ENCODE assay signal across 13 mouse cellular contexts in genomic region chr10:67372569-67373161, GRCm38 (mm10).
A peak's percentile ranks its signal among the peaks of the same experiment; 100 is the strongest.
DNase-seq lines count a peak whose midpoint lies in the region; ATAC-seq and TF ChIP-seq lines count a peak whose summit lies in the region.
"Had no signal": no experiment of that assay in that cellular context is flagged by ENCODE, and none has a peak within 500 bp of the region (broad histone marks: within the 10 kb centered on the region; RNA-seq: fewer than 3 reads in every experiment).

No protein-coding gene starts in this region.

- peak; percentile 51 for DNase-seq in forebrain, embryonic 11.5 days (ENCODE audit: low spot score)
- DNase-seq in lung, embryonic 14.5 days: peak; percentile 55
- no peak for DNase-seq in lung, adult 2 months
- peak; percentile 5 for DNase-seq in embryo, embryonic 11.5 days (ENCODE audit: low read depth, low spot score)
- peak; percentile 52 for DNase-seq in kidney, postnatal 10 days
- DNase-seq in adrenal gland, adult 2 months: no peak
- DNase-seq in embryonic facial prominence, embryonic 10.5 days (ENCODE audit: low spot score): no peak
- DNase-seq: adrenal gland, postnatal 14 days; cerebellum, postnatal 36 days; heart, postnatal 14 days; thymus, postnatal 14 days had no signal

- no peaks in the 10 kb centered on the region for H3K4me1 ChIP-seq in forebrain, embryonic 11.5 days (replicated peaks; ENCODE audit: control insufficient read depth, insufficient read depth, low read length)
- H3K4me1 ChIP-seq in forebrain, embryonic 16.5 days (replicated peaks; ENCODE audit: control insufficient read depth, insufficient read depth, low read length): no peaks in the 10 kb centered on the region
- H3K4me1 ChIP-seq in lung, embryonic 14.5 days (ENCODE audit: insufficient read depth): peaks cover 6% of the 10 kb centered on the region; the same call in 1 of the 2 replicates
- H3K4me1 ChIP-seq in lung, adult 2 months (ENCODE audit: control insufficient read depth, insufficient read depth, low read length): no peaks in the 10 kb centered on the region
- peaks cover 6% of the 10 kb centered on the region for H3K4me1 ChIP-seq in embryonic facial prominence, embryonic 10.5 days

- TF ChIP-seq CTCF in lung, embryonic 14.5 days (IDR thresholded peaks at IDR 0.05; ENCODE audit: low read depth): no peak
- no peak for TF ChIP-seq CTCF in lung, adult 2 months (IDR thresholded peaks at IDR 0.05; ENCODE audit: insufficient read depth, low read length)

- H3K9me3 ChIP-seq in forebrain, embryonic 11.5 days (ENCODE audit: control insufficient read depth, low read length): no peaks in the 10 kb centered on the region
- H3K9me3 ChIP-seq in forebrain, embryonic 16.5 days (ENCODE audit: control insufficient read depth, low read length): 0 out of 2 replicates have a peak, but pooled peaks cover 2% of the 10 kb centered on the region
- H3K9me3 ChIP-seq in lung, embryonic 14.5 days (ENCODE audit: low read depth, low read length): no peaks in the 10 kb centered on the region
- no peaks in the 10 kb centered on the region for H3K9me3 ChIP-seq in embryonic facial prominence, embryonic 10.5 days
- H3K9me3 ChIP-seq: limb, embryonic 15.5 days had no signal

- H3K27ac ChIP-seq in forebrain, embryonic 11.5 days (ENCODE audit: low read depth, low read length): no peak overlapping the region
- no peak overlapping the region for H3K27ac ChIP-seq in forebrain, embryonic 16.5 days (ENCODE audit: low read length)
- H3K27ac ChIP-seq in lung, embryonic 14.5 days (ENCODE audit: low read depth): no peak overlapping the region
- H3K27ac ChIP-seq in embryonic facial prominence, embryonic 10.5 days (replicated peaks): no peak overlapping the region
- H3K27ac ChIP-seq: limb, embryonic 15.5 days had no signal

- 43% methylated on average over 13 of the region's 13 CpGs for WGBS in forebrain, embryonic 11.5 days
- 25% methylated on average over 13 of the region's 13 CpGs for WGBS in forebrain, embryonic 16.5 days
- WGBS in lung, embryonic 14.5 days: 7% methylated on average over 13 of the region's 13 CpGs
- WGBS in lung, adult 2 months: 21% methylated on average over 13 of the region's 13 CpGs
- 60% methylated on average over 13 of the region's 13 CpGs for WGBS in embryonic facial prominence, embryonic 10.5 days

- H3K4me2 ChIP-seq in forebrain, embryonic 11.5 days (ENCODE audit: low read depth, low read length, severe bottlenecking): no peak overlapping the region
- H3K4me2 ChIP-seq in forebrain, embryonic 16.5 days (ENCODE audit: low read length): no peak overlapping the region
- H3K4me2 ChIP-seq in lung, embryonic 14.5 days: peak overlapping the region; percentile 41
- H3K4me2 ChIP-seq: limb, embryonic 15.5 days had no signal

- no peak for ATAC-seq in forebrain, embryonic 11.5 days (replicated peaks; ENCODE audit: low FRiP score)
- no peak for ATAC-seq in forebrain, embryonic 16.5 days
- ATAC-seq in lung, embryonic 14.5 days (ENCODE audit: insufficient read depth): peak; percentile 62; the same call in 1 of the 2 replicates

- TF ChIP-seq POLR2A in lung, adult 2 months (IDR thresholded peaks at IDR 0.05; ENCODE audit: borderline replicate concordance, extremely low read depth, low read depth, low read length): no peak

- no peak overlapping the region for H3K9ac ChIP-seq in forebrain, embryonic 11.5 days (ENCODE audit: low read length)
- no peak overlapping the region for H3K9ac ChIP-seq in forebrain, embryonic 16.5 days (replicated peaks; ENCODE audit: low read depth, low read length)
- no peak overlapping the region for H3K9ac ChIP-seq in lung, embryonic 14.5 days
- H3K9ac ChIP-seq: limb, embryonic 15.5 days had no signal

- H3K4me3 ChIP-seq in forebrain, embryonic 11.5 days (ENCODE audit: low read depth, low read length): no peak overlapping the region
- no peak overlapping the region for H3K4me3 ChIP-seq in forebrain, embryonic 16.5 days (replicated peaks; ENCODE audit: low read length)
- H3K4me3 ChIP-seq in lung, embryonic 14.5 days (ENCODE audit: low read depth, low read length): no peak overlapping the region
- no peak overlapping the region for H3K4me3 ChIP-seq in lung, adult 2 months (replicated peaks; ENCODE audit: extremely low read depth, low read depth, low read length)
- no peak overlapping the region for H3K4me3 ChIP-seq in embryonic facial prominence, embryonic 10.5 days
- H3K4me3 ChIP-seq: limb, embryonic 15.5 days had no signal

- H3K27me3 ChIP-seq in forebrain, embryonic 11.5 days (ENCODE audit: control insufficient read depth, insufficient read depth, low read length): no peaks in the 10 kb centered on the region
- no peaks in the 10 kb centered on the region for H3K27me3 ChIP-seq in forebrain, embryonic 16.5 days (replicated peaks; ENCODE audit: control insufficient read depth, insufficient read depth, low read length)
- no peaks in the 10 kb centered on the region for H3K27me3 ChIP-seq in lung, embryonic 14.5 days (ENCODE audit: insufficient read depth, low read length)
- H3K27me3 ChIP-seq in embryonic facial prominence, embryonic 10.5 days (replicated peaks; ENCODE audit: low read depth, poor library complexity, severe bottlenecking): no peaks in the 10 kb centered on the region
- H3K27me3 ChIP-seq: limb, embryonic 15.5 days had no signal

- H3K36me3 ChIP-seq in forebrain, embryonic 11.5 days (ENCODE audit: control insufficient read depth, insufficient read depth, low read length): no peaks in the 10 kb centered on the region
- no peaks in the 10 kb centered on the region for H3K36me3 ChIP-seq in forebrain, embryonic 16.5 days (ENCODE audit: control insufficient read depth, insufficient read depth)
- H3K36me3 ChIP-seq in lung, embryonic 14.5 days (ENCODE audit: insufficient read depth): no peaks in the 10 kb centered on the region
- no peaks in the 10 kb centered on the region for H3K36me3 ChIP-seq in embryonic facial prominence, embryonic 10.5 days (replicated peaks)
- H3K36me3 ChIP-seq: limb, embryonic 15.5 days had no signal

Comparison
In these comparisons a context has a peak if more than half of its experiments do, and no peak if none do; other contexts are left out.
1. DNase-seq: peak in forebrain, embryonic 11.5 days (single experiment), lung, embryonic 14.5 days (single experiment), embryo, embryonic 11.5 days (single experiment) and kidney, postnatal 10 days (single experiment); none in lung, adult 2 months (single experiment), adrenal gland, adult 2 months (single experiment) and embryonic facial prominence, embryonic 10.5 days (single experiment).